Mouse (Mus musculus) limb, embryonic 14.5 days (tissue): ENCODE measurements around the gene Gata5. TPM values are rescaled to one million over a fixed set of nuclear protein-coding genes. Genes with fewer than 3 reads are reported as not detected.

Experiments used
- ATAC-seq: fragments of 200-750 bp; cut with Nextera tagmentation; 2 replicates; pipeline ENCODE4 v1.8.0; 2017; ENCODE audit warnings: low read depth, moderate number of reproducible peaks, moderate TSS enrichment; ENCODE audit not compliant: low FRiP score
- DNase-seq: peaks from one replicate; pipeline ENCODE4 v3.0.0-alpha.2; 2015; ENCODE audit warnings: low spot score
- H3K27ac ChIP-seq: fragments of 300-500 bp; sonication (generic); replicated peaks from 2 replicates; pipeline ENCODE4 v1.5.1; 2014; ENCODE audit warnings: low read depth, mild to moderate bottlenecking, low read length, moderate library complexity, mixed read lengths
- H3K27me3 ChIP-seq: fragments of 300-500 bp; sonication (generic); 2 replicates; pipeline ENCODE4 v1.6.1; 2014; ENCODE audit warnings: low read length, mixed read lengths; ENCODE audit not compliant: control insufficient read depth, insufficient read depth
- H3K36me3 ChIP-seq: fragments of 300-500 bp; sonication (generic); 2 replicates; pipeline ENCODE4 v1.6.1; 2014; ENCODE audit warnings: mild to moderate bottlenecking, low read length, moderate library complexity, mixed read lengths; ENCODE audit not compliant: control insufficient read depth, insufficient read depth
- H3K4me1 ChIP-seq: fragments of 300-500 bp; sonication (generic); 2 replicates; pipeline ENCODE4 v1.6.1; 2014; ENCODE audit warnings: antibody characterized with exemption, low read length, mixed read lengths; ENCODE audit not compliant: control insufficient read depth, insufficient read depth
- H3K4me2 ChIP-seq: fragments of 300-500 bp; sonication (generic); replicated peaks from 2 replicates; pipeline ENCODE4 v1.6.1; 2014; ENCODE audit warnings: low read depth, mild to moderate bottlenecking, low read length, moderate library complexity; ENCODE audit not compliant: severe bottlenecking
- H3K4me3 ChIP-seq: fragments of 300-500 bp; sonication (generic); replicated peaks from 2 replicates; pipeline ENCODE4 v1.5.1; 2014; ENCODE audit warnings: low read length
- H3K9ac ChIP-seq: fragments of 300-500 bp; sonication (generic); 2 replicates; pipeline ENCODE4 v1.6.1; 2014; ENCODE audit warnings: mild to moderate bottlenecking, low read depth, low read length, moderate library complexity; ENCODE audit not compliant: severe bottlenecking
- H3K9me3 ChIP-seq: fragments of 300-500 bp; sonication (generic); 2 replicates; pipeline ENCODE4 v1.6.1; 2016; ENCODE audit warnings: low read length; ENCODE audit not compliant: control insufficient read depth
- POLR2A ChIP-seq: fragments of 200-500 bp; IDR thresholded peaks from 2 replicates; pipeline ENCODE4 v1.8.0; 2012; ENCODE audit warnings: inconsistent platforms, mild to moderate bottlenecking, moderate library complexity, borderline replicate concordance; ENCODE audit not compliant: insufficient read depth, insufficient read length; ENCODE audit errors: extremely low read depth
- WGBS: fragments of 180-500 bp; shearing (Covaris S2); extraction: QIAGEN DNeasy Blood & Tissue Kit; methylation state at CpG from one replicate; pipeline ENCODE4 v1.1.7; 2014; 5-methylcytosine and 5-hydroxymethylcytosine counted together
- polyA plus RNA-seq, 2 experiments: library from polyadenylated mRNA; depleted of rRNA in 1 of 2; stranded (reverse) in 1 of 2; unstranded in 1 of 2; fragments of >200 nt; fragmentation: Nextera tagmentation in 1 of 2; extraction: Ambion mirVana in 1 of 2; gene quantifications; 2 replicates each; pipeline versions ENCODE4 v1.2.1 to v1.2.3; 2012 to 2014

The Gata5 gene
- polyA plus RNA-seq, 2 experiments, result 0.05 to 0.06 TPM

- H3K36me3 ChIP-seq, result no peaks in the 10 kb centered on the region
- H3K27ac ChIP-seq, result no peak overlapping the region
- no peaks in the 10 kb centered on the region for H3K9me3 ChIP-seq
- DNase-seq (no peak), ATAC-seq (no peak)
- no peaks in the 10 kb centered on the region for H3K4me1 ChIP-seq
- 78% methylated on average over 4 of the region's 4 CpGs for WGBS
- no peak overlapping the region for H3K4me3 ChIP-seq
- H3K4me2 ChIP-seq, result no peak overlapping the region
- no peak overlapping the region for H3K9ac ChIP-seq
- TF ChIP-seq POLR2A, result no peak
- no peaks in the 10 kb centered on the region for H3K27me3 ChIP-seq
These were observed 23.4 kb downstream of the Gata5 start for GRCm38 (mm10) chr2:180311147-180311546.

DNA sequence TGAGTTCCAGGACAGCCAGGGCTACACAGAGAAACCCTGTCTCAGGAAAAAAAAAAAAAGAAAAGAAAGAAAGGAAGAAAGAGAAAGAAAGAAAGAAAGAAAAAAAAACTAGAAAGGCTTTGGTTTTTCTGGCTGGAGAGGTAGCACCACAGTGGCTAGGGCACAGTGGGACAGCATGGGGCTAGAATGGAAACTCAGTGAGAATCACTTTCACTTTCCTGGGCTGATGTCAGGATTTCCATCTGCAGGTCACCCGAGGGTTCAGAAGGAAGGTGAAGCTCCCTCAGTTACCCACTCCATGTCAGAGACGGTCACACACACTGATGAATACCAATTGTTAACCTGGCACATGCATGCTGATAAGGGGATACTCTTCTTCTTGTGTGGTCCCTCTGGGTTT, 26.8 kb downstream of the Gata5 start:
- ATAC-seq (no peak), DNase-seq (no peak)
- Histone ChIP-seq H3K9ac (no peak overlapping the region), H3K27me3 (no peaks in the 10 kb centered on the region), H3K4me1 (no peaks in the 10 kb centered on the region), H3K4me3 (no peak overlapping the region), H3K36me3 (no peaks in the 10 kb centered on the region), H3K27ac (no peak overlapping the region), H3K4me2 (no peak overlapping the region), H3K9me3 (no peaks in the 10 kb centered on the region)
- TF ChIP-seq POLR2A, result no peak
- WGBS, result 62% methylated on average over 2 of the region's 2 CpGs

DNA sequence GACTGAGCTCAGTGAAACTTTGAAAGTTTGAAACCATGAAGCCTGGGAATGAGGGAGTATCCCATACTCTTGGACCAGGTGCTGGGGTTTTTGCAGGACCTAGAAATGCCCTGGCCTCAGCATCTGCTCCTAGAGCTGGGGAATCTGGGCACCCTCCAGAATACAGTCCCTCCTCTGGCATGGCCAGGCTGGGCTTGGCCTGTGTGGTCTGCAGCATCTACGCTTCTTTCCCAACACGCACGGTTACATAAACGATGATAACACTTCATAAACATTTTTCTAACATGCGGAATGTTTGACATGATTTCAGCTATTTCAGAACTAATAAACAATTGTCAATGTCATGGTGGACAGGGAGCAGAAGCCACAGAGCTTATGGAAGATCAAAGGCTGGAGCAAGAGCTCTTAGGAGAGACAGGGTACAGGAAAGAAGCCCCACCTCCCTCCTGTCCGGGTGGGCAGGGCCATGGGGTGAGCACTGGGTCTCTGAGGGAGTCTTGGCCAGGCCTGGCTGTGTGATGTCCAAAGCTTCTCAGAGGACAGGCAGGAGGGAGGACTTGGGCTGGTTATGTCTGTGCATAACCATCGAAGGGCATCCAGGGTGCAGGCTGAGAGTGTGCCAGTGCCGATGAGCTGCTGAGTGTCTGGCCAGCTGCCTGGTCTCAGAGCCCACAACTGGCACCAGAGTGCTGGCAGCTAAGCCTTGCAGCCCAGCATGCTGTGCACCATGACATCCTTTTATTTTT, 27.9 kb downstream of the Gata5 start:
- TF ChIP-seq POLR2A, result no peak
- Histone ChIP-seq H3K27ac (no peak overlapping the region), H3K9ac (no peak overlapping the region), H3K4me2 (no peak overlapping the region), H3K36me3 (no peaks in the 10 kb centered on the region), H3K4me3 (no peak overlapping the region), H3K4me1 (no peaks in the 10 kb centered on the region), H3K9me3 (0 out of 2 replicates have a peak, but pooled peaks cover 5% of the 10 kb centered on the region), H3K27me3 (no peaks in the 10 kb centered on the region)
- ATAC-seq (no peak), DNase-seq (no peak)
- 75% methylated on average over 8 of the region's 8 CpGs for WGBS

DNA sequence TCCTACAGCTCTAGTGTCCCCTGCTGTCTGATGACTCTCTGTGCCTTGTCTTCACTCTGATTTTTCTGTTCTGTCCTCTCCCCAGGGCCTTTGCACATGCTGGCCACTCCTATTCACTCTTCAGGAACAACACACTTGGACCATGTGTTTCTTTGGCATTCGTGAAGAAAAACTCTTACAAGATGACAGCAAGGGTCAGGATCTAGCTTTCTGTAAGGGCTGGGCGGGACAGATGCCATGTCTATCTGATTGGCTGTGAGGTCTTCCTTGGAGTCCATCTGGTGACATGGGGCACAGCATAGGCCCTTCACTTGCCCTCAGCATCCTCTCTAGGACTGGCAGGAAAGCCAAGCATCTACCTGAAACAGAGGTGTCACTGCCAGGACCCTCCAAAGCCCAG, 28.5 kb downstream of the Gata5 start:
- H3K4me2 ChIP-seq, result no peak overlapping the region
- no peaks in the 10 kb centered on the region for H3K36me3 ChIP-seq
- no peak for ATAC-seq
- H3K4me3 ChIP-seq, result no peak overlapping the region
- WGBS, result 73% methylated on average over 2 of the region's 2 CpGs
- H3K9me3 ChIP-seq, result 0 out of 2 replicates have a peak, but pooled peaks cover 5% of the 10 kb centered on the region
- no peak overlapping the region for H3K9ac ChIP-seq
- H3K27me3 ChIP-seq, result no peaks in the 10 kb centered on the region
- no peaks in the 10 kb centered on the region for H3K4me1 ChIP-seq
- no peak overlapping the region for H3K27ac ChIP-seq
- DNase-seq, result no peak
- TF ChIP-seq POLR2A, result no peak

- WGBS, result 96% methylated on average over 3 of the region's 3 CpGs
- ATAC-seq (no peak), DNase-seq (no peak)
- H3K4me2 ChIP-seq, result no peak overlapping the region
- H3K4me1 ChIP-seq, result no peaks in the 10 kb centered on the region
- no peak overlapping the region for H3K27ac ChIP-seq
- no peaks in the 10 kb centered on the region for H3K27me3 ChIP-seq
- no peaks in the 10 kb centered on the region for H3K36me3 ChIP-seq
- no peak for TF ChIP-seq POLR2A
- H3K4me3 ChIP-seq, result no peak overlapping the region
- H3K9me3 ChIP-seq, result 0 out of 2 replicates have a peak, but pooled peaks cover 5% of the 10 kb centered on the region
- H3K9ac ChIP-seq, result no peak overlapping the region
These were observed 29.0 kb downstream of the Gata5 start for GRCm38 (mm10) chr2:180305490-180305889.
